Mouse (Mus musculus): ENCODE measurements around the gene Spred2.

Spred2 gene

GRCm38 (mm10) chr11:19986871-19987755 is 62.9 kb downstream of the Spred2 start:
- no peak for DNase-seq

DNA sequence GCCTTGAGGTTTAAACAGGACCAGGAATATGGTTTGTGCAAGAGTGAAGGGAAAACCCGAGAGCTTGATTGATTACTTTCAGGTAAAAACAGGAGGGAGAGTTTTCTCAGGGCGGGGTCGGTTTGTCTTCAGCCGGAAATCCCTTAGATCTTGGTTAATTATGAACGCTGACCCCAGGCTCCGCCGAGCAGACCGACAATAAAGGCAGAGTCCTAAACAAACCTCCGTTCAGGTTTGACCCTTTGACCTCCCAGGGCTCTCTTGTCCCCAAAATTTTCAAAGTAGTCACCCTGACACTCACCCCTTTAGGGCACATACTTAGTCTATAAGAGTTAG is 63.5 kb downstream of the Spred2 start:
- DNase-seq = no peak

- no peak for DNase-seq
Measured at GRCm38 (mm10) chr11:19988224-19988623, 64.0 kb downstream of the Spred2 start.

GRCm38 (mm10) chr11:19988631-19989030 is 64.5 kb downstream of the Spred2 start:
- no peak for DNase-seq

DNA sequence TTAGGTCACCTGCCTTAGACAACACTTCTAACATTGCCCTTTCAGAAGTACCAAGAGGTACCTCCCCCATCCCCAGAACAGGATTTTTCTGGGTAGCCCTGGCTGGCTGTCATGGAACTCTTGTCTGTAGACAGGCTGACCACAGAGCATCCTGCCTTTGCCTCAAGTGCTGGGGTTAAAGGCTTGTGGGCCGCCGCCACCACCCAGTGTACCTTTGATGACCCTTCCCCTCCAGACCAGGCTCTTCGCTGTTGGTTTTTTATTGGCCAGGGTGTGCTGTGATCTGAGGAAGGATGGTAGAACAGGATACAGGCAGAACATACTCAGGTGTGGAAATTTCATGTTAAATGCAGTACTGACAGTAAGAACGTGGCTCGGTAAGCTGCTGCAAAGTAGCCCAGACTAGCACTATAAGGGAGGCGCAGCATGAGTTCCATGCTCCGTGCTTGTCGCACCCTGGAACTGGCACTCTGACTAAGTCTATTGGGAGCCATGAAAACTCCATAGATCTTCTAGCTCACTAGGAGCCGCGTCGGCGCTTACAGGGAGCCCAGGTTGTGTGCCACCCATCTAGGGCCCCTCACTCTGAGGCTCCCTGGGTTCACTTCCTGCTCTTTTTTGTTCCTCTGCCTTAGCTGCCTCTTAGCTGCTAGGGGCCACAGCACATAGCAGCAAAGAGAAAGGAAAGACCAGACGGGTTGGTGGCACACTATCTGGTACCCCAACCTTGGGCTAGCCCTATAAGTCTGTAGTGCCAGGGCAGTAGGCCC is 65.2 kb downstream of the Spred2 start:
- DNase-seq = no peak

- no peak for DNase-seq
Measured at GRCm38 (mm10) chr11:19990731-19991130, 66.6 kb downstream of the Spred2 start.

- DNase-seq = peak; percentile 52
Measured at GRCm38 (mm10) chr11:19991303-19991976, 67.3 kb downstream of the Spred2 start.

DNA sequence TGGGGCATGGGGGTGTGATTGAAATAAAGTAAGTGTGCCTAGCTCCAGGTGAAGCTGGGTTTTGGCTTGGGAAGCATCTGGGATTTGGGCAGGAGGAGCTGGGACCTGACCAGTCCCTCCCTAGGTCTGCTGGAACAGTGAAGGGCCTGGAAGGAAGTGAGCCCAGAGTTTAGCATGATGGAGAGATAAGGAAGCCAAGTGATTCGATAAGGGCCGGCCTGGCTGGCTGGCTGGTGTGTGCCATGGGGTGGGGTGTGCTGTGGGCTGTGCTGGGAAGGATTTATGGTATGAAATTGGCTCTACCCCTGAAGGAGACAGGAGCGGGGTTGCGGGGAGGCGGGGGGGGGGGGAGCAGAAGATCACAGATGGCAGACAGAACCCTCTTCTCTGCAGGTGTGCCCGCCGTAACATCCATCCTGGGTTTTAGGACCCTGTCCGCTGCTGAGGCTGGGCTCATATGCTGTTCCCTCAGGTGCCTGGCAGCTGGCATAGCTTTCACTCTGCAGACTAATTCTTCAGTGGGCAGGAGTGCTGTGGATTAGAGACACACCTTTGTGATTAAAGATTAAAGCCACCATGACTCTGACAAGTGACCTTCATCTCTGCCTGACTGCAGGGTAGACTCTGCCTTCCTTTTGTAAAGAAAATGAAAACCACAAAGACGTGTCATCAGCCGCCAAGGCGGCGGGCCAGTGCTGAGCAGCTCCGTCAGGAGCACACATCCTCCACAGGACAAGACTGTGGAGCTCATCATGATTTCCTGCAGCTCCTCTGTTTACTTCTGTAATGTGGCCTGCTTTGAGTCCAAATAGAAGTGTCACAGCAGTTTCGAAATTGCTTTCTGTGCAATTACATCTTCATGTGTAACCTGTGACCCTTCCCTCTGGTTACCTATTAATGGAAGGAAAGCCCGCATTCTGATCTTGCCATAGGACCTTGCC is 68.4 kb downstream of the Spred2 start:
- peak; percentile 46 for DNase-seq

GRCm38 (mm10) chr11:19993753-19994152 is 69.6 kb downstream of the Spred2 start:
- no peak for DNase-seq

GRCm38 (mm10) chr11:19994262-19994790 is 70.2 kb downstream of the Spred2 start:
- DNase-seq = no peak

GRCm38 (mm10) chr11:19997940-19998339 is 73.8 kb downstream of the Spred2 start:
- no peak for DNase-seq

DNA sequence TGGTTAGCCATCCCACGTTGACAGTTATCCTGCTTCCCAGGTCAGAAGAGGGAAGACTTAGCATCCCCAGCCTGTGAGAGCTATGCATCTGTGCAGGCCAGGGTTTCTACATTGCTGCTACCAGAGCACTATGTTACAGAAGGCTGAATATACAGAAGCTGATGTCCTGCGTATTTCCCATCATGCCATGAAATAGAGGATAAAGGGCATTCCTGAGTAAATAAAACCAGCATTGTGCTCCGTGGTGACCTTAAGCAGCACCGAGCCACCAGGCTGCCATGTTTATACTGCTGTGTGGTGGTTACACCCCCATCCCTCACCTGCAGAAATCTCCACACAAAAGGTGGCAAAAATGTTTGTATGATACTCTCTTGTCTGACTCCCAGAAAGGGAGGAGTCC is 78.7 kb downstream of the Spred2 start:
- DNase-seq = no peak

GRCm38 (mm10) chr11:20007701-20008100 is 83.5 kb downstream of the Spred2 start:
- no peak for DNase-seq

DNA sequence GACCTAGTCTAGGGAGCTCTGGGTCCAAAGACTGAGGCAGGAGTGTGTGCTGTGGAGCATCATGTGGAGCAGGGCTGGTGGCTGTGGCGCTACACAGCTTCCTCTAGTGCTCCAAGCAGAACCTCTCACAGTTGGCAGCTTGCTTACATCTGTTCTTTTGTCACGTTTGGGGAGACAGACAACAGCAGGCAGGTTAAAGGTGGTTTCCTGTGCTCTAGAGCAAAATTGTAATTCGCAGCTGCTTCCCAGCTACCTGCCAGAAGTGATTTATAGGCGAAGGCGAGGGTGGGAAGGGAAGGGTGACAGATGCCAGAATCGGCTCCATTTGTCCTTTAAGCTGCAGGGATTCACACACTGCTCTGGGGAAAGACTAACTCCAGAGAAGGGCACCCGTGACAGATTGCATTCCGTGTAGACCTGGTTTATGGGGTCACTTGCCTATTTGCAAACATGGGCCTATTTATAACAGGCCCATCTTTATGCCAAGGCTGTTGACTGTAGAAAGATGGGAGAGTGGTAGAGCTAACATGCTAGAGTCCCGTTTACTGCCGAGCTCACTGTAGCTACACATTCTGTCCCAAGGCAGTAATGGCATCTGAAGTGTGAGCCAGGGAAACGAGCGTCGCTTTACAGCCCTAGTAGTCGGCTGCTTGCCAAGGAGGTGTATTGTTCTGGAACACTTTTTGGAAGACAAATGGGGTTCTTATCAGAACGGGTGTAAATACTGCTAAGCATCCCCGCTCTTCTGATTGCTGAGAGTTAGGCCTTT is 87.2 kb downstream of the Spred2 start:
- DNase-seq = no peak

DNA sequence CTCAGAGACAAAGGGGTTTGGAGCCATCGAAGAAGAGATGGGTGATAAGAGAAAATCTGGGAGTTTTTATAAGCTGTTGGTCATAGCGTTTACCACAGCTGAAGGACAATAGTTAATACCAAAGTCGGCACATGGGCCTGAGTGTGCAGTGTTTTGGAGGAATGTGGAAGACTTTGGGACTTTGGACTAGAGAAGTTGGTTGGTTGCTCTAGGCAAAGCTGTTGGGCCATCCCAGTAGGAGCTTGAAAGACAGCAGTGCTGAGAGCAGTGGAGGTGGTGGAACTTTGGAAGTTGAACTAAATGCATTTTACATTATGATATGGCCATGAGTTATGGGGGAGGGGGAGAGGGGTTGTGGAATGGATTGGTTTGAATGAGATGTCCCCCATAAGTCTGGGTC is 89.2 kb downstream of the Spred2 start:
- DNase-seq = no peak

DNA sequence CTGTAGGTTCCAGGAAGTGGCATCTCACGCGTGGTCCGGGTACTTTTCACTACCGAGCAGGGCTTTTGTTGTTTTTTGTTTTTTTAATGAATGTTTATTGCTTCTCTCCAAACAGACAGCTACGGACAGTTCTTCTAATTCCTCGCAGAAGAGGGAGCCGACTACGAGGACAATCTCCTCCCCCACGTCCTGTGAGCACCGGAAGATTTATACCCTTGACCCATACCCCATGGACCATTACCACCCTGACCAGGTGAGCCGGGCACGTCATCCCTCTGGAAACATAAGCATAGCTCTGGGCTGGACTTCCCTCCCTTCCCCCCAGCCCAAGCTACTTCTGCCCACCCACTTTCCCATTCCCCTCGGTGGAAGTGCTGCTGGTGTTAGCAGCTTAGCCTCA is 93.8 kb downstream of the Spred2 start:
- no peak for DNase-seq

DNA sequence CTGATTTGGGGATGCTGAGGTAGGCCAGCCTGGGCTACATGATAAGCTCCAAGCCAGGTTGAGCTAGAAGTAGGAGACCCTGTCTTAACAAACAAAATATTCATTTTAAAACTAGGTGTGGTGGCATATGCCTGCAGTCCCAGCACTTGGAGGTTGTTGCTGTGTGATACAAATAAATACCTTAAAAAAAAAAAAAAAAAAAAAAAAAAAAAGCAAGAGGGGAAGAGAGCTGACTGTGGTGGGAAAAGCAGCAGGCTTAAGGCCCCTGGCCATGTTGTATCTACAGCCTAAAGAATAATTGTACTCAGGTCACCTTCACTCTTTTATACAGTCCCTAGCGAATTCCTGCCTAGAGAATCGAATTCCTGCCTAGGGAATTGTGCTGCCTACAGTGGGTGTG is 94.7 kb downstream of the Spred2 start:
- DNase-seq = no peak

- no peak for DNase-seq
Measured at GRCm38 (mm10) chr11:20020720-20021119, 96.5 kb downstream of the Spred2 start.

DNA sequence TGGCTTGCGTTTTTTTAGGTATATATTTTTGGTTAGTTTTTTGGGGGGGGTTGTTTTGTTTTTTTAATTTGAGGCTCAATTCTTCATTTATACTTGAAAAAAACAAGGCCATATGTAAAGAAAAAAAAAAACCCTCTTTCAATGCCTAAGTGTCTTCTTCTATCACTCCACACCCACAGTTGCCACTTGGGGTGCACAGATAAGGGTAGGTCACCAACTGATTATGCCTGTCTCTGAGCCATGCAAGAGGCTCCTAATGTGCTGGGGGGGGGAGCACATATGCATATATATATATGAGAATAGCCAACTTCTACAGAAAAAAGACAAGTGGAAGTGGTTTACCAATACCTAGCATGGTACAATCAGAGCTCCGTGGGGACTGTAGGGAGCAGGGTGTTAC is 98.3 kb downstream of the Spred2 start:
- no peak for DNase-seq

DNA sequence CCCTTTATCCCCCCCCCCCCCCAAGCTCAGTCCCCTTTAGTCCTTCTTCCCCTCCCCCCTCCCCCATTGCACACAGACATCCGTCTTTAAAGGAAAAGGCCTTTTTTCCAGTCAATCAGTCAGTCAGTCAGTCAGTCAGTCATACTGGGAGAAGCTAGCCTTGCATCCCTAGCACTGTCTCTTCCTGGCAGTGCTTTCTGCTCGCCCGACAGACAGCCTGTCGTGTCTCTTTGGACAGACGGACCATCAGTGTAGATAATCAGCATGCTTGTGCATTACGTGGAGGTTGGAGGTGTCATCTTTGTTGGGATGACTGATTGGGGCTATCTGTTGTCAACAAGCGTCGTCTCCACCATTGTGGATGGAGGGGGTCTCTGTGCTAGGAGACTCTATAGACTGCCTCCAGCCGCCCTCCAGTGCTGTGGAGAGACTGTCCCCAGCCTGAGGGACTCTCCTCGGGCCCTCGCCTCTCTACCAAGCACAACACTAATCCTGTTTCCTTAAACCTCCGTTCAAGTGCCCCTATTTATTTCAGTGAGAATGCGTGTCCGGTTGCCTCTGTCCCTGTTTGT is 98.8 kb downstream of the Spred2 start:
- DNase-seq = no peak

- DNase-seq = no peak
Measured at GRCm38 (mm10) chr11:20025899-20026298, 101.7 kb downstream of the Spred2 start.

All from cerebellum, adult 8-10 months (tissue).